Mouse (Mus musculus) stomach, embryonic 14.5 days (tissue): Measurements from ENCODE around the gene Gtf2h5. TPM values are rescaled to one million over a fixed set of nuclear protein-coding genes. Genes with fewer than 3 reads are reported as not detected.

Experiments
- ATAC-seq: fragments of 200-750 bp; cut with Nextera tagmentation; 2 replicates; pipeline ENCODE4 v1.8.0; 2017; ENCODE audit warnings: low read depth, moderate TSS enrichment; ENCODE audit not compliant: insufficient number of reproducible peaks, insufficient read depth, low FRiP score
- H3K27ac ChIP-seq: fragments of 300-500 bp; sonication (generic); 2 replicates; pipeline ENCODE4 v1.5.1; 2014; ENCODE audit warnings: mild to moderate bottlenecking, low read length, moderate library complexity, mixed read lengths
- H3K27me3 ChIP-seq: fragments of 300-500 bp; sonication (generic); 2 replicates; pipeline ENCODE4 v1.6.1; 2014; ENCODE audit warnings: low read length, control low read depth, mixed read lengths; ENCODE audit not compliant: control insufficient read depth, insufficient read depth
- H3K36me3 ChIP-seq: fragments of 300-500 bp; sonication (generic); 2 replicates; pipeline ENCODE4 v1.6.1; 2014; ENCODE audit warnings: mild to moderate bottlenecking, control low read depth, low read length, moderate library complexity, mixed read lengths; ENCODE audit not compliant: control insufficient read depth, insufficient read depth
- H3K4me1 ChIP-seq: fragments of 300-500 bp; sonication (generic); 2 replicates; pipeline ENCODE4 v1.6.1; 2014; ENCODE audit warnings: low read length, control low read depth, mixed read lengths; ENCODE audit not compliant: control insufficient read depth, insufficient read depth
- H3K4me2 ChIP-seq: fragments of 300-500 bp; sonication (generic); replicated peaks from 2 replicates; pipeline ENCODE4 v1.6.1; 2014; ENCODE audit warnings: low read depth, low read length, control low read depth
- H3K4me3 ChIP-seq: fragments of 300-500 bp; sonication (generic); 2 replicates; pipeline ENCODE4 v1.5.1; 2014; ENCODE audit warnings: low read depth, low read length, control low read depth
- H3K9ac ChIP-seq: fragments of 300-500 bp; sonication (generic); replicated peaks from 2 replicates; pipeline ENCODE4 v1.6.1; 2014; ENCODE audit warnings: low read depth, mild to moderate bottlenecking, control low read depth, low read length, moderate library complexity, mixed read lengths
- H3K9me3 ChIP-seq: fragments of 300-500 bp; sonication (generic); 2 replicates; pipeline ENCODE4 v1.6.1; 2016; ENCODE audit warnings: low read depth, low read length, control low read depth; ENCODE audit not compliant: control insufficient read depth
- WGBS: fragments of 180-500 bp; shearing (Covaris S2); extraction: QIAGEN DNeasy Blood & Tissue Kit; methylation state at CpG from one replicate; pipeline ENCODE4 v1.1.7; 2014; 5-methylcytosine and 5-hydroxymethylcytosine counted together
- polyA plus RNA-seq: library from polyadenylated mRNA; unstranded; fragments of >200 nt; fragmentation: Nextera tagmentation; extraction: Ambion mirVana; gene quantifications from 2 replicates; pipeline ENCODE4 v1.2.1, GENCODE M21; 2014

Gtf2h5 gene
- polyA plus RNA-seq: 167 and 175 TPM in 2 replicates

DNA sequence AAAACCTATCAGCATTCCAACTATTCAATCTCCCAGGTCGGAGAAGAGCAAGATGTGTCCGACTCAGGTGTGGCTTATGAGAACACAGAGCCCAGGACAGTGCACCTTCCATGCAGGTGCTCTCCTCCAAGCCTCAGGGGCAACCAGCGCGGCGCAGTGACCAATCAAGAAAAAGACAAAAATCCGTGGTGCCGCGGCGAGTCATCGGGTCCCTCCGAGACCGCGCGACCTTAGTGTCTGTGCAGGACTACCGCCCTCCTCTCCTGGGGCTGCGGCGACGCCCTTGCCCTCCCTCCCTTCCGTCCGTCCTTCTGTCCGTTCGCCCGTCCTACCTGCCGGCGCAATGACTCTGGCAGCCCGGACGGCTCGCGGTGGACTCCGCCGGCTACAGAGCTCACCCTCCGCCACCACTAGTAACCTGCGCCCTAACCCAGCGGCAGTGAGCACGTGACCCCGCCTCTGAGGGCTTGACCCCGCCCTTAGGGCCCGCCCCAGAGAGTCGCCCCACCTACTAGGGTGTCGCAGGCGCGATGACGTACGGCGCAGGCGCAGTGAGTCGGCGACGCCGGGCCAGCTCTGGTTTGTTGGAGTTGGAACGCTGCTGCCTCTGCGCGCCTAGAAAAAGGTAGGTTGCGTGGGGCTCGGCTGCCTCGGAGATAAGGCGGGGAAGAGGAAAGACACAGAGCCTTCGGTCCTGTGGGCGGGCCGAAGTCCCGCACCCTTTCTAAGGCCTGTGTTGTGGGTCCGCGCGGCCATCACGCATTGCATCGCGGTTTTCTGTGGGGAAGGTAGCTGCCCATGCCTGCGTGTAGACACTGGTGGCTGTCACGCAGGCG, at the start of gene Gtf2h5, which contains the start of gene Serac1:
Gene Gtf2h5 (plus strand): TSS at position 500 of the 836 bp plus-strand sequence.
Gene Serac1 (minus strand): TSS at position 455 of the 836 bp plus-strand sequence.
- Histone ChIP-seq H3K9me3 (no peaks in the 10 kb centered on the region), H3K36me3 (peaks cover 7% of the 10 kb centered on the region; the same call in 1 of the 2 replicates), H3K4me2 (peak within 1 kb of the TSS; percentile 82), H3K27ac (peak within 1 kb of the TSS; percentile 84), H3K27me3 (no peaks in the 10 kb centered on the region), H3K4me3 (peak within 1 kb of the TSS; percentile 64), H3K9ac (peak within 1 kb of the TSS; percentile 66), H3K4me1 (peaks cover 8% of the 10 kb centered on the region; the same call in 1 of the 2 replicates)
- under 1% methylated on average over 70 of the region's 70 CpGs for WGBS
- ATAC-seq: peak; percentile 97

DNA sequence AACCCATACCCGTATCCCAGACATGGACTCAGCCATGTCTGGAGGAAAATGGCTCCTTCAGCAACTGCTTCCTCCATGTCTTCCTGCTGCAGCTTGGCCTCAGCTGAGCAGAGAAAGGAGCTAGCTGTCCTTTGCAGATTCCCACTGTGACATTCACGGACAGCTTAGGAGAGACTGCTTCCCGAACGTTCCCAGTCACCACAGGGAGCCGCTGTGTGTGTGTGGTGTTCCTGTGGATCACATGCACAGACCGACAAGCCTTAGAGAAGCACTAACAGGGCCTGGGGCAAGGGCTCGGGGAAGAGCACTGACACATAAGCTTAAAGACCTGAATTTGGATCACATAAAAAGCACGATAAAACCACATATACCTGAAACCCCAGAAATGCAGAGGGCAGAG, 43.9 kb upstream of the Gtf2h5 start:
- Histone ChIP-seq H3K27me3 (no peaks in the 10 kb centered on the region), H3K9ac (no peak overlapping the region), H3K9me3 (no peaks in the 10 kb centered on the region), H3K4me2 (no peak overlapping the region), H3K4me1 (no peaks in the 10 kb centered on the region), H3K36me3 (peaks cover 8% of the 10 kb centered on the region; the same call in 1 of the 2 replicates), H3K27ac (no peak overlapping the region), H3K4me3 (no peak overlapping the region)
- WGBS: 62% methylated on average over 8 of the region's 8 CpGs
- no peak for ATAC-seq

DNA sequence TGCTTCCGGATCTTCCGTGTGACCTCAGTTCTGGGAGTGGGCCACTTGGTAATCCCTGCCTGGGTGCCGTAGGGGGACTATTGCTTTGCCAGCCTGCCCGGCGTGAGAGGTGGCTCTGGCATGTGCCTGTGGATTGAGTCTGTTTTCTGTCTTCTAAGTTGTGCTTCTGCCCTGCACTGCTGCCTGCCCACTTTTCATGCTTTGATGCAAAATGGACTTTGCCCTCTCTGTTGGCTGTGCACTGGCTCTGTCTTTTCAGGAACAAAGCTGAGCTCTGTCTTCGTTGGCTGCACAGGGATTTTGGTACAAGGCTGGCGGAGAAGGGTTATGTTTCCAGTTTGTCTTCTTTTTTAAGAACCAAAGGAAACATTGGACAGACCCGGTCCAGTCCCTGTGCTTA, 43.1 kb upstream of the Gtf2h5 start:
- H3K36me3 ChIP-seq: peaks cover 8% of the 10 kb centered on the region; the same call in 1 of the 2 replicates
- peak; percentile 46 for ATAC-seq
- no peaks in the 10 kb centered on the region for H3K27me3 ChIP-seq
- no peaks in the 10 kb centered on the region for H3K9me3 ChIP-seq
- no peak overlapping the region for H3K27ac ChIP-seq
- no peak overlapping the region for H3K4me2 ChIP-seq
- no peak overlapping the region for H3K9ac ChIP-seq
- no peak overlapping the region for H3K4me3 ChIP-seq
- H3K4me1 ChIP-seq: no peaks in the 10 kb centered on the region
- WGBS: 81% methylated on average over 8 of the region's 8 CpGs

DNA sequence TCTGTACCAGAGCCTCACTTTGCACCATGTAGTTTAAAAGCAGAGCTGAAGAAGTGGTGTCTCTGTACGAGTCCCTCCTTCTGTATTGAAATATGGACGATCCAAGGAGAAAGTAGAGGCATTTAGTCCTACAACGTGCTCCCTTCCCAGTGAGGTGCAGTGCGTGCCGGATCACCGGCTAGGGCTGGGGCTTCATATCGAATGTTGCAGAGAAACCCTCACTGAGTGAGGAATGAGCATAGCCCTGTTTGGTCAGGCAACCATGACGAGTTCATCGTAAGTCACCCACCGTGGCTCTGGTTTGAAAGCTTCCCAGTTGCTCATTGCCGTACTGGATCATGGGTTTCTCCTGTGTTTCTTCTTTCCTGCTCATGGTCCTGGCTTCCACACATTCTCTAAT, 42.7 kb upstream of the Gtf2h5 start:
- 89% methylated on average over 11 of the region's 11 CpGs for WGBS
- peaks cover 8% of the 10 kb centered on the region; the same call in 1 of the 2 replicates for H3K36me3 ChIP-seq

DNA sequence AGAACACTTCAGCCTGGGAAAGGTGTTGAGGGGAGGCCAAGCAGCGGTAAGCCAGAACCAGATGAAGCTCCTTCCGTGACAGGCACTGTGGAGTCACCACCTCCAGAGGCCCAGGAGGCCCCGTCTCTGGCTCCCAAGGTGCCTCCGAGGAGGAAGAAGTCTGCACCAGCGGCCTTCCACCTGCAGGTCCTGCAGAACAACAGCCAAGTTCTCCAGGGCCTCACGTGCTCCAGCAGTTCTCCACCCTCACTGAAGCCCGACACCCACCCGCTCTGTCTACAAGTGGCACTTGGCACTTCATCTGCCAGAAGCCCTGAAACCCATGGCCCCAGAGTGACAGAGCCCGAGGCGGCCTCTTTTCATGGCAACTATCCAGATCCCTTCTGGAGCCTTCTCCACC, 42.1 kb upstream of the Gtf2h5 start:
- no peak overlapping the region for H3K4me2 ChIP-seq
- no peaks in the 10 kb centered on the region for H3K9me3 ChIP-seq
- 91% methylated on average over 10 of the region's 10 CpGs for WGBS
- H3K27ac ChIP-seq: no peak overlapping the region
- H3K4me3 ChIP-seq: no peak overlapping the region
- no peaks in the 10 kb centered on the region for H3K4me1 ChIP-seq
- H3K27me3 ChIP-seq: no peaks in the 10 kb centered on the region
- no peak for ATAC-seq
- H3K9ac ChIP-seq: no peak overlapping the region
- H3K36me3 ChIP-seq: peaks cover 11% of the 10 kb centered on the region; the same call in 1 of the 2 replicates

More for the DNA sequence above, 42.7 kb upstream of the Gtf2h5 start:
- Histone ChIP-seq H3K27me3 (no peaks in the 10 kb centered on the region), H3K9ac (no peak overlapping the region), H3K9me3 (no peaks in the 10 kb centered on the region), H3K4me3 (no peak overlapping the region), H3K4me1 (no peaks in the 10 kb centered on the region), H3K27ac (no peak overlapping the region), H3K4me2 (no peak overlapping the region)
- ATAC-seq: no peak

DNA sequence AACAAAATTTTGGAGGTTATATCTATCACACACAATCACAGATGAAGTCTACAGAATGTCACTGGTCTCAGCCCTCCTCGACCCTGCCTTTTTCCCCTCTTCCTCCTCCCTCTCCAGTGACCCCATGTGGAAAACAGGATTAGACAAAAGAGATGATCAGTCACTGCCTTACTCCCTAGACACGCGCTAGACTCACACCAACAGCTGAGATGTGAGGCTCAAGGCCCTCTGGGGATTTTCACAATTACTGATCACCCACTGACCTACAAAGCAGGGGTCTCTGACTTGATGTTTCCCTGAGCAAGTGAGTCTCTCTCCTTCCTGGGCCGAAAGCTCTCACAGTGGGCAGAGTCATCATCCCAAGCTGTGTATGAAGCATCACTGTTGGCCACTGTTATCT, 26.8 kb upstream of the Gtf2h5 start:
- ATAC-seq: no peak
- Histone ChIP-seq H3K9me3 (no peaks in the 10 kb centered on the region), H3K27me3 (no peaks in the 10 kb centered on the region), H3K4me2 (no peak overlapping the region), H3K9ac (no peak overlapping the region), H3K27ac (no peak overlapping the region), H3K36me3 (peaks cover 5% of the 10 kb centered on the region), H3K4me1 (no peaks in the 10 kb centered on the region), H3K4me3 (no peak overlapping the region)
- 74% methylated on average over 4 of the region's 4 CpGs for WGBS

DNA sequence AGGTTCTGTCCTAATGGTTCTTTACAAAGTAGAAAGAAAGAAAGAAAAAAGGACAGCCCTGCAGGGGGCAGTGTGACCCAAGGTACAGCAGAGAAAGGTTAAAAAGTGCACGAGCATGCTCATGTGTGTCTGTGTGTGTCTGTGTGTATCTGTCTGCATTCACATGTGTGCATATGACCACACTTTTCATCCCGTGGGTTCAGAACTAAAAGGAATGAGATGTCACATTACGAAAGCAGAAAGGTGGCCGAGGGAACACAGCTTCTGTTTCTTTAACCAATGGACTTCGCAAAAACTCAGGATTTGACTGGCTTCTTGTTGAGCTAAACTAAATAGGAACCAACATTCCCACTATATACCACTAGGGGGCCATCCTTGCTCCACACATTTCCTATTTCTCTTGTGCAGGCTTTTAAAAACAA, 24.6 kb upstream of the Gtf2h5 start:
- H3K27ac ChIP-seq: no peak overlapping the region
- H3K4me3 ChIP-seq: no peak overlapping the region
- H3K4me2 ChIP-seq: no peak overlapping the region
- no peak for ATAC-seq
- no peaks in the 10 kb centered on the region for H3K27me3 ChIP-seq
- 23% methylated on average over 5 of the region's 5 CpGs for WGBS
- H3K36me3 ChIP-seq: no peaks in the 10 kb centered on the region
- no peaks in the 10 kb centered on the region for H3K4me1 ChIP-seq
- no peaks in the 10 kb centered on the region for H3K9me3 ChIP-seq
- no peak overlapping the region for H3K9ac ChIP-seq

DNA sequence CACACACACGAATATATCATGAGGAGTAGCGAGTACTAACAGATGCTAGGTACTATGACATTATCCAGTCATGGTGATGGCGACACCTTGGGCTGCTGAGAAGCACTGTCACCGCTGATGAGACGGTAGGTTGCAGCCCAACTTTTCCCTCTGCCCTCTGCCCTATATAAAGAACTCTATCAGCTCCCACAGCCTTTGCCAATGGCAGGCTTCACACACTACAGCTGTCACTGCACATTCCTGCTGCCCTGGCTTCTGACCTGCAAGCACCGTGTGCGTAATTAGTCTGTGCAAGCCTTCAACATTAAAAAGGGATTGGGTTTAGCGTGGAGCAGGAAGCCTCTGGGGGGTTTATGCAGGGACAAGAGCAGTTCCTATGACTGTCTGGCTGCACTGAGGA, 16.8 kb upstream of the Gtf2h5 start:
- no peak for ATAC-seq
- H3K36me3 ChIP-seq: peaks cover 15% of the 10 kb centered on the region
- no peaks in the 10 kb centered on the region for H3K27me3 ChIP-seq
- H3K27ac ChIP-seq: no peak overlapping the region
- no peak overlapping the region for H3K9ac ChIP-seq
- WGBS: 72% methylated on average over 8 of the region's 8 CpGs
- H3K9me3 ChIP-seq: no peaks in the 10 kb centered on the region
- no peaks in the 10 kb centered on the region for H3K4me1 ChIP-seq
- H3K4me2 ChIP-seq: no peak overlapping the region
- H3K4me3 ChIP-seq: no peak overlapping the region
